Mouse (Mus musculus) embryonic facial prominence, embryonic 13.5 days (tissue): ENCODE measurements around the gene Carmil1. TPM values are rescaled to one million over a fixed set of nuclear protein-coding genes. Genes with fewer than 3 reads are reported as not detected.

ENCODE experiments used
- ATAC-seq: fragments of 200-750 bp; cut with Nextera tagmentation; 2 replicates; pipeline ENCODE4 v1.8.0; 2017; ENCODE audit warnings: low read depth; ENCODE audit not compliant: insufficient number of reproducible peaks, insufficient read depth, low FRiP score, low TSS enrichment
- H3K27ac ChIP-seq: fragments of 300-500 bp; sonication (generic); 2 replicates; pipeline ENCODE4 v1.5.1; 2015; ENCODE audit warnings: moderate library complexity, mild to moderate bottlenecking, inconsistent platforms
- H3K27me3 ChIP-seq: fragments of 300-500 bp; sonication (generic); 2 replicates; pipeline ENCODE4 v1.6.1; 2015; ENCODE audit warnings: mild to moderate bottlenecking, inconsistent platforms
- H3K36me3 ChIP-seq: fragments of 300-500 bp; sonication (generic); 2 replicates; pipeline ENCODE4 v1.6.1; 2015; ENCODE audit warnings: mild to moderate bottlenecking, inconsistent platforms
- H3K4me1 ChIP-seq: fragments of 300-500 bp; sonication (generic); 2 replicates; pipeline ENCODE4 v1.6.1; 2015; ENCODE audit warnings: inconsistent platforms
- H3K4me2 ChIP-seq: fragments of 300-500 bp; sonication (generic); 2 replicates; pipeline ENCODE4 v1.6.1; 2015; ENCODE audit warnings: moderate library complexity, mild to moderate bottlenecking, inconsistent platforms
- H3K4me3 ChIP-seq: fragments of 300-500 bp; sonication (generic); 2 replicates; pipeline ENCODE4 v1.5.1; 2015; ENCODE audit warnings: mild to moderate bottlenecking, inconsistent platforms
- H3K9ac ChIP-seq: fragments of 300-500 bp; sonication (generic); 2 replicates; pipeline ENCODE4 v1.6.1; 2015; ENCODE audit warnings: mild to moderate bottlenecking, inconsistent platforms
- H3K9me3 ChIP-seq: fragments of 300-500 bp; sonication (generic); 2 replicates; pipeline ENCODE4 v1.6.1; 2016; ENCODE audit warnings: inconsistent platforms
- WGBS: fragments of 180-500 bp; shearing (Covaris S2); methylation state at CpG from one replicate; pipeline ENCODE4 v1.1.7; 2015; ENCODE audit warnings: mixed read lengths; 5-methylcytosine and 5-hydroxymethylcytosine counted together
- polyA plus RNA-seq: library from polyadenylated mRNA; unstranded; fragments of >200 nt; fragmentation: Nextera tagmentation; extraction: Ambion mirVana; gene quantifications from 2 replicates; pipeline ENCODE4 v1.2.1, GENCODE M21; 2015

The Carmil1 gene
- polyA plus RNA-seq, 1 experiment from 2014 or later = 47.5 TPM

GRCm38 (mm10) chr13:24232750-24233149, 47.8 kb downstream of the Carmil1 start:
- H3K4me2 ChIP-seq = no peak overlapping the region
- no peaks in the 10 kb centered on the region for H3K36me3 ChIP-seq
- no peak overlapping the region for H3K9ac ChIP-seq
- H3K4me3 ChIP-seq = no peak overlapping the region
- 37% methylated on average over 6 of the region's 6 CpGs for WGBS
- peaks cover 26% of the 10 kb centered on the region for H3K4me1 ChIP-seq
- no peak for ATAC-seq
- H3K9me3 ChIP-seq = no peaks in the 10 kb centered on the region
- H3K27ac ChIP-seq = no peak overlapping the region
- no peaks in the 10 kb centered on the region for H3K27me3 ChIP-seq

GRCm38 (mm10) chr13:24231746-24232483, 48.7 kb downstream of the Carmil1 start:
- WGBS = 68% methylated on average over 10 of the region's 10 CpGs
- ATAC-seq = no peak
- H3K27me3 ChIP-seq = no peaks in the 10 kb centered on the region
- no peak overlapping the region for H3K4me2 ChIP-seq
- no peak overlapping the region for H3K4me3 ChIP-seq
- H3K4me1 ChIP-seq = peaks cover 26% of the 10 kb centered on the region
- no peaks in the 10 kb centered on the region for H3K9me3 ChIP-seq
- no peak overlapping the region; the same call in 1 of the 2 replicates for H3K9ac ChIP-seq
- H3K27ac ChIP-seq = no peak overlapping the region
- H3K36me3 ChIP-seq = no peaks in the 10 kb centered on the region

GRCm38 (mm10) chr13:24231146-24231545, 49.4 kb downstream of the Carmil1 start:
- H3K27me3 ChIP-seq = no peaks in the 10 kb centered on the region
- H3K36me3 ChIP-seq = no peaks in the 10 kb centered on the region
- H3K4me3 ChIP-seq = no peak overlapping the region
- WGBS = 95% methylated on average over 2 of the region's 2 CpGs
- ATAC-seq = no peak
- H3K9me3 ChIP-seq = peaks cover 3% of the 10 kb centered on the region; the same call in 1 of the 2 replicates
- no peak overlapping the region for H3K4me2 ChIP-seq
- H3K9ac ChIP-seq = no peak overlapping the region
- H3K4me1 ChIP-seq = peaks cover 26% of the 10 kb centered on the region
- H3K27ac ChIP-seq = no peak overlapping the region

- no peak overlapping the region for H3K4me2 ChIP-seq
- no peak for ATAC-seq
- H3K36me3 ChIP-seq = no peaks in the 10 kb centered on the region
- H3K27me3 ChIP-seq = no peaks in the 10 kb centered on the region
- WGBS = 86% methylated on average over 4 of the region's 4 CpGs
- H3K4me1 ChIP-seq = peaks cover 26% of the 10 kb centered on the region
- H3K9ac ChIP-seq = no peak overlapping the region
- H3K27ac ChIP-seq = no peak overlapping the region
- peaks cover 3% of the 10 kb centered on the region; the same call in 1 of the 2 replicates for H3K9me3 ChIP-seq
- H3K4me3 ChIP-seq = no peak overlapping the region
Measured at GRCm38 (mm10) chr13:24230541-24231095, 50.0 kb downstream of the Carmil1 start.

DNA sequence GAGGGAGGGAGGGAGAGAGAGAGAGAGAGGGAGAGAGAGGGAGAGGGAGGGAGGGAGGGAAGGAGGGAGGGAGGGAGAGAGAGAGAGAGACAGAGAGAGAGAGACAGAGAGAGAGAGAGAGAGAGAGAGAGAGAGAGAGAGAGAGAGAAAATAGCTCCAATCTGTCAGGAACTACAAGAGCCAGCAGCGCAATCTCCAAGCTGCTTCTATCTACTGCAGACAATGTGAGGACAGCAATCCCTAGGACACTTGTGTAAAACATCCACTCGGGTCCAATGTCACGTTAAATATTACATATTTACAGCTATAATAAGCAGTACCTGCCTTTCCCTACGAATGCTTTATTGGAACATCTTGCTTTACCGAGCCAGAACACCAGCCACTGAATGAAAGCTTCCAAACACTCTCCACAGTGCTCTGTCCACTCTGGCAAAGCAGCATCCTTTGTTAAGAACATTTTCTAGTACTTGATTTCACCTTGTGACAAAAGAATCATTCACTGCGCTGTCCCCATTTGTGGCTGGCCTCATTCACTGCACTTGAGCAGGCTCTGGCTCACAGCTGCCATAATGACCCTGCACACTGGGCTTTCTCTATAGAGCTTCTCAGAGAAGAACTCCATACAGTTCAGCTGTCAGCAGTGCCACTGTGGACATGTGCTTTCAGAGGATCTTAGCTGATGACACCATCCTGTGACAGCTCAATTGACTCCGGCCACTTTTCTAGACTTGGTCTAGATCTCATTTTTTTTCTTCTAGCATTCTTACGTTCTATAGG, 57.0 kb downstream of the Carmil1 start:
- no peak for ATAC-seq
- no peaks in the 10 kb centered on the region for H3K4me1 ChIP-seq
- H3K9me3 ChIP-seq = peaks cover 3% of the 10 kb centered on the region; the same call in 1 of the 2 replicates
- WGBS = 77% methylated on average over 8 of the region's 8 CpGs
- no peak overlapping the region for H3K9ac ChIP-seq
- H3K27me3 ChIP-seq = no peaks in the 10 kb centered on the region
- H3K27ac ChIP-seq = no peak overlapping the region
- no peaks in the 10 kb centered on the region for H3K36me3 ChIP-seq
- H3K4me3 ChIP-seq = no peak overlapping the region
- no peak overlapping the region for H3K4me2 ChIP-seq

DNA sequence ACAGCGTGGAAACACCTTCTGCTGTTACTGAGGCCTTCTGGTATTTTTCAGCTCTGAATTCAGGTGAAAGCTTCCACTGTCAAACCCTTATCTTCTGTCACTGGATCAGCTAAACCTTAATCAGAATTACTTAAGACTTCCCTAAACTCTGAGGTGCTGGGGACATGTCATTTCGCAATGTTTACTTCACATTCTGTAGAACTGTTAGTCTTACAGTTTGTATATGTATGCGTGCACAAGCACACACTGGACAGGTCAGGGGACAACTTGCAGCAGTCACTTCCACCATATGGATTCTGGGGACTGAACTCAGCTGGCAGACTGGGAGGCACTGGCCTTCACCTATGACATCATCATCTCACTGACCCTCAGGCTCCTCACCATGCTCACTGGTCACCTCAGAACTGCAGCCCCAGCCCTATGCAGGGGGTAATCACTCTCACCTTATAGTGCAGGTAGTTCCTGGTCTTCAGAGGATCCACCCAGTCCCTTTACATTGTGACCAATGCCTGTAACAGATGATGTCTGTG, 60.1 kb downstream of the Carmil1 start:
- Histone ChIP-seq H3K27me3 (no peaks in the 10 kb centered on the region), H3K4me2 (no peak overlapping the region), H3K9me3 (no peaks in the 10 kb centered on the region), H3K36me3 (no peaks in the 10 kb centered on the region), H3K27ac (no peak overlapping the region), H3K4me3 (no peak overlapping the region), H3K9ac (no peak overlapping the region), H3K4me1 (peaks cover 5% of the 10 kb centered on the region; the same call in 1 of the 2 replicates)
- WGBS = 74% methylated on average over 3 of the region's 3 CpGs
- no peak for ATAC-seq

DNA sequence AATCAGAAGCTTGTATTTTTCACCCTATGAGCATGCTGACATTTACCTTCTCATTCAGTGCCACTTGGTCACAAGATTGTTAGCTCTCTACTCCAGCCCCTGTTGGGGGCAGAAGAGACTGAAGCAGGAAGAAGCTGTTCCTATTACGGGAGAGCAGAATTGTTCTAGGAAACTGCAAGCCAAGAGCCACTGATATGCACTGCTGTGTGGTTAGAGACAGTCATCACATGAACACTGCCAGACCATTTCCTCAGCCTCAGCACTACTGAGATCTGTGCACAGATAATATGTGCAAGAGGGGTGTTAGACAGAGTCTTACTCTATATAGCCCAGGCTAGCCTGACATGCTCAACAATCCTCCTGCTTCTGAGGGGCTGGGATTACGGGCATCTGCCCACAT, 69.4 kb downstream of the Carmil1 start:
- Histone ChIP-seq H3K27me3 (no peaks in the 10 kb centered on the region), H3K4me2 (no peak overlapping the region), H3K4me3 (no peak overlapping the region), H3K4me1 (peaks cover 4% of the 10 kb centered on the region; the same call in 1 of the 2 replicates), H3K36me3 (no peaks in the 10 kb centered on the region), H3K9me3 (no peaks in the 10 kb centered on the region), H3K27ac (no peak overlapping the region), H3K9ac (no peak overlapping the region)
- ATAC-seq = no peak
- 57% methylated on average over 2 of the region's 2 CpGs for WGBS

DNA sequence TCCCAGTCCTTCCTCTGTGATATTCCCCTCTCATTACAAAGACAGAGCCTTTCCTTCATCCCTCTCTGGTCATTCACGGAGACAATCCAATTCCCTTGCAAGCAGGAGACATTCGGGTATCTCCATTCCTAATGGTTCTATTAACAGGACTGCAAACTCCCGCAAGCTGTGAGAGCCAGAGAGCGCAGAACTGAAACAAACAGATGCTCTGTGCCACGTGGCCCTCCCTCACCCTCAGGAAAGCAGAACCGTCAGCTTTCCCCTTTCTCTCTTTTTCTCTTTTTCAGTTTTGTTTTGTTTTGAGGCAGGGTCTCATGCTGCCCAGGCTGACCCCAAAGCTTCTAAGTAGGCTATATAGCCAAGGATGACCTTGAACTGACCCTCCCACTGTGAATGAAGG, 74.5 kb downstream of the Carmil1 start:
- no peaks in the 10 kb centered on the region for H3K36me3 ChIP-seq
- ATAC-seq = no peak
- peaks cover 40% of the 10 kb centered on the region for H3K4me1 ChIP-seq
- WGBS = 74% methylated on average over 6 of the region's 6 CpGs
- no peak overlapping the region for H3K4me2 ChIP-seq
- H3K27ac ChIP-seq = no peak overlapping the region
- H3K9me3 ChIP-seq = no peaks in the 10 kb centered on the region
- no peaks in the 10 kb centered on the region for H3K27me3 ChIP-seq
- no peak overlapping the region for H3K4me3 ChIP-seq
- no peak overlapping the region for H3K9ac ChIP-seq

GRCm38 (mm10) chr13:24202314-24202713, 78.3 kb downstream of the Carmil1 start:
- H3K27ac ChIP-seq = peak overlapping the region; percentile 48; the same call in 1 of the 2 replicates
- no peak overlapping the region for H3K4me3 ChIP-seq
- H3K27me3 ChIP-seq = no peaks in the 10 kb centered on the region
- WGBS = 50% methylated on average over 6 of the region's 6 CpGs
- H3K9ac ChIP-seq = 0 out of 2 replicates have a peak overlapping the region, but pooled peaks have one; percentile 6
- no peak for ATAC-seq
- H3K9me3 ChIP-seq = no peaks in the 10 kb centered on the region
- H3K4me2 ChIP-seq = peak overlapping the region; percentile 3; the same call in 1 of the 2 replicates
- H3K36me3 ChIP-seq = no peaks in the 10 kb centered on the region
- H3K4me1 ChIP-seq = peaks cover 59% of the 10 kb centered on the region

DNA sequence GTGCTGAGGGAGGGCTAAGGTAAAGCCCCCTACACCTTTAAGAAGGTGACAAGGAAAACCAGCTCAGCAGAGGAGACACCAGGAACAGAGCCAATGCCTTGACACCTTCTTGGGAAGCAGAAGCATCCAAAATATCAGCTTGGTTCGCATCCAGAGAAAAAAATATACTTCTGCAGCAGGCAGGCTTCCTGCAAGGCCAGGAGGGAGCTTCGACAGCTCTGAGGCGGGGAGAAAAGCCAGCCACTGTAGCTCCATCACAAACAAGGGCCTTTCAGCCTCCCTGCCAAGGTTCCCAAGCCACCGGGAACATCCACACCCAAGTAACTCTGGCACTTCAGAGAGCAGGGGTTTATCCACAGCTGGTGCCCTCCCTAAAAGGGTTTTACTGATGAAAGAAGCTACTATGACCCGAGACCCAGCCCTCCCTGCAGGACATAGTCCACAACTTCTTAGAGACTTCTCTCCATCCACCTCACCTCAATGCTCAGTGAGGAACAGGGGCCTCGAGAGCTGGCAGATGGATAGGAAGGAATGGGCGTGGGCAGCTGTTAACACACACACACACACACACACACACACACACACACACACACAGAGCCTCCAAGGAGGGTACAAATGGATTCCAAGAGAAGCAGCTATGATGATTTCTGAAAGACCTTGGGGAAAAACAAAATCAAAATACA, 80.6 kb downstream of the Carmil1 start:
- Histone ChIP-seq H3K9me3 (no peaks in the 10 kb centered on the region), H3K4me2 (no peak overlapping the region), H3K36me3 (no peaks in the 10 kb centered on the region), H3K4me1 (peaks cover 63% of the 10 kb centered on the region), H3K27me3 (no peaks in the 10 kb centered on the region), H3K4me3 (no peak overlapping the region), H3K9ac (no peak overlapping the region), H3K27ac (peak overlapping the region; percentile 64; the same call in 1 of the 2 replicates)
- ATAC-seq = no peak
- WGBS = 50% methylated on average over 7 of the region's 7 CpGs

GRCm38 (mm10) chr13:24198396-24198924, 82.1 kb downstream of the Carmil1 start:
- peaks cover 56% of the 10 kb centered on the region for H3K4me1 ChIP-seq
- no peak for ATAC-seq
- H3K4me2 ChIP-seq = no peak overlapping the region
- H3K9me3 ChIP-seq = peaks cover 3% of the 10 kb centered on the region; the same call in 1 of the 2 replicates
- no peaks in the 10 kb centered on the region for H3K27me3 ChIP-seq
- H3K4me3 ChIP-seq = no peak overlapping the region
- H3K36me3 ChIP-seq = no peaks in the 10 kb centered on the region
- no peak overlapping the region for H3K9ac ChIP-seq
- WGBS = 80% methylated on average over 2 of the region's 2 CpGs
- H3K27ac ChIP-seq = no peak overlapping the region
